Mouse (Mus musculus) liver, postnatal 0 days (tissue): Measurements from ENCODE around the gene Bri3bp. TPM values are rescaled to one million over a fixed set of nuclear protein-coding genes. Genes with fewer than 3 reads are reported as not detected.
"Not testable (repeated sequence)": the region's sequence is repeated elsewhere in the genome, so short reads cannot be mapped to it uniquely, and the experiment has no call there.

Source experiments
- ATAC-seq: fragments of 200-750 bp; cut with Nextera tagmentation; 2 replicates; pipeline ENCODE4 v1.8.0; 2017; ENCODE audit warnings: mild to moderate bottlenecking, moderate library complexity
- DNase-seq: peaks from one replicate; pipeline ENCODE4 v3.0.0-alpha.2; 2016
- H3K27ac ChIP-seq: fragments of 300-500 bp; sonication (generic); 2 replicates; pipeline ENCODE4 v1.5.1; 2014; ENCODE audit warnings: antibody characterized with exemption, moderate library complexity, mild to moderate bottlenecking, low read depth
- H3K27me3 ChIP-seq: fragments of 300-500 bp; sonication (generic); 2 replicates; pipeline ENCODE4 v1.6.1; 2014; ENCODE audit warnings: low read length, control low read depth, mixed read lengths; ENCODE audit not compliant: insufficient read depth
- H3K36me3 ChIP-seq: fragments of 300-500 bp; sonication (generic); replicated peaks from 2 replicates; pipeline ENCODE4 v1.6.1; 2014; ENCODE audit warnings: mild to moderate bottlenecking, control low read depth, low read length, moderate library complexity, mixed read lengths; ENCODE audit not compliant: insufficient read depth
- H3K4me1 ChIP-seq: fragments of 300-500 bp; sonication (generic); 2 replicates; pipeline ENCODE4 v1.6.1; 2014; ENCODE audit warnings: antibody characterized with exemption, mild to moderate bottlenecking, control low read depth; ENCODE audit not compliant: insufficient read depth
- H3K4me2 ChIP-seq: fragments of 300-500 bp; sonication (generic); 2 replicates; pipeline ENCODE4 v1.6.1; 2014; ENCODE audit warnings: low read depth, mild to moderate bottlenecking, low read length, moderate library complexity, mixed read lengths
- H3K4me3 ChIP-seq: fragments of 300-500 bp; sonication (generic); 2 replicates; pipeline ENCODE4 v1.5.1; 2014; ENCODE audit warnings: low read depth, low read length
- H3K9ac ChIP-seq: fragments of 300-500 bp; sonication (generic); replicated peaks from 2 replicates; pipeline ENCODE4 v1.6.1; 2014; ENCODE audit warnings: mild to moderate bottlenecking, moderate library complexity
- H3K9me3 ChIP-seq: fragments of 300-500 bp; sonication (generic); 2 replicates; pipeline ENCODE4 v1.6.1; 2016; ENCODE audit warnings: mild to moderate bottlenecking, control low read depth, low read length, mixed read lengths
- CTCF ChIP-seq: sonication (generic); IDR thresholded peaks from 2 replicates; pipeline ENCODE4 v1.5.1; 2016; ENCODE audit warnings: antibody characterized with exemption, low read depth
- EP300 ChIP-seq: IDR thresholded peaks from 2 replicates; pipeline ENCODE4 v1.6.1; 2016; ENCODE audit warnings: antibody characterized with exemption, low read depth, mild to moderate bottlenecking
- WGBS: fragments of 180-500 bp; shearing (Covaris S2); extraction: QIAGEN DNeasy Blood & Tissue Kit; methylation state at CpG from one replicate; pipeline ENCODE4 v1.1.7; 2014; ENCODE audit not compliant: insufficient replicate concordance; 5-methylcytosine and 5-hydroxymethylcytosine counted together
- polyA plus RNA-seq: library from polyadenylated mRNA; unstranded; fragments of >200 nt; fragmentation: Nextera tagmentation; extraction: Ambion mirVana; gene quantifications from 2 replicates; pipeline ENCODE4 v1.2.1, GENCODE M21; 2015

Bri3bp gene
- polyA plus RNA-seq, 1 experiment from 2014 or later = 20.9 TPM

DNA sequence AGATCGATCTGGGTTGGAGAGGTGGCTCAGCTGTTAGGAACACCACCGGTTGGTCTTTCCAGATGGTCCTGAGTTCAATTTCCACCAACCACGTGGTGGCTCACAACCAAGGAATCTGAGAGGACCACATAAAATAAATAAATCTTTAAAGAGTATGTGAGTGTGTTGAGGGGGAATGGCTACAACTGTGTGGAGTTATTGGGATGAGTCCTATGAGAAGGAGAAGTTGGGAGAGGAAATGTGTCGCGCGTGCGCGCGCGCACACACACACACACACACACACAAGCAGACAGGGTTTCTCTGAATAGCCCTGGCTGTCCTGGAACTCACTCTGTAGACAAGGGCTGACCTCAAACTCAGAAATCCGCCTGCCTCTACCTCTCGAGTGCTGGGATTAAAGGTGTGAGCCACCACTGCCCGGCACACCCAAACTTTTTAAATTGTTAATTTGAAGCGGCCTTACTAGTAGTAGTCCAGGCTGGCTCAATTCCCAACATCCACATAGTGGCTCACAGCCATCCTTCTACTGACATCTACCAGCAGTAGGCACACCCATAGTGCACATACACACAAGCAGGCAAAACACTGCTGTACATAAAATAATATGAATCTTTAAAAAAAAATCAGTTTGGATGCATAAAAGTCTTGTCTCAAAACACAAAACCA, 33.3 kb upstream of the Bri3bp start:
- H3K27me3 ChIP-seq = no peaks in the 10 kb centered on the region
- H3K4me2 ChIP-seq = 0 out of 2 replicates have a peak overlapping the region, but pooled peaks have one; percentile 44
- peak overlapping the region; percentile 31 for H3K27ac ChIP-seq
- no peak for DNase-seq
- no peaks in the 10 kb centered on the region for H3K9me3 ChIP-seq
- WGBS = 51% methylated on average over 14 of the region's 14 CpGs
- TF ChIP-seq EP300 (no peak), CTCF (no peak)
- H3K4me1 ChIP-seq = peaks cover 26% of the 10 kb centered on the region
- no peak overlapping the region for H3K9ac ChIP-seq
- H3K36me3 ChIP-seq = no peaks in the 10 kb centered on the region
- no peak overlapping the region for H3K4me3 ChIP-seq
- ATAC-seq = no peak

DNA sequence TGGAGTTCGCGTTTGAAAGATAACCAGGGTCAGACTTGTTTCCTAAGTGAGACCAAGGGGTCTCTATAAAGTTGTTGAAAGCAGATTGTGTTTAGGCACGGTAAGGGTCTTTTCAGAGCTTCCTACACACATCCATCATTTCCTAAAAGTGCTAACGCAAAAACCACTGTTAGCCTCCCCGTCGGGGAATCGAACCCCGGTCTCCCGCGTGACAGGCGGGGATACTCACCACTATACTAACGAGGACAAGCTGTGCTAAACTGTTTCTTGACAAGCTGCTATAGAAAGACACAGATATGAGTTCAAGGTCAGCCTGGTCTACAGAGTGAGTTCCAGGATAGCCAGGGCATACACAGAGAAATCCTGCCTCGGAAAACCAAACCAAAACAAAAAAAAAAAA, 32.5 kb upstream of the Bri3bp start:
- no peak for TF ChIP-seq CTCF
- no peak; the same call in 1 of the 2 replicates for TF ChIP-seq EP300
- H3K27me3 ChIP-seq = no peaks in the 10 kb centered on the region
- H3K9ac ChIP-seq = 0 out of 2 replicates have a peak overlapping the region, but pooled peaks have one; percentile 44
- no peaks in the 10 kb centered on the region for H3K9me3 ChIP-seq
- ATAC-seq (peak; percentile 57), DNase-seq (peak; percentile 89)
- H3K4me2 ChIP-seq = peak overlapping the region; percentile 64
- H3K4me1 ChIP-seq = peaks cover 25% of the 10 kb centered on the region
- peaks cover 6% of the 10 kb centered on the region for H3K36me3 ChIP-seq
- peak overlapping the region; percentile 31; the same call in 1 of the 2 replicates for H3K27ac ChIP-seq
- WGBS = under 1% methylated on average over 13 of the region's 13 CpGs
- H3K4me3 ChIP-seq = peak overlapping the region; percentile 36

DNA sequence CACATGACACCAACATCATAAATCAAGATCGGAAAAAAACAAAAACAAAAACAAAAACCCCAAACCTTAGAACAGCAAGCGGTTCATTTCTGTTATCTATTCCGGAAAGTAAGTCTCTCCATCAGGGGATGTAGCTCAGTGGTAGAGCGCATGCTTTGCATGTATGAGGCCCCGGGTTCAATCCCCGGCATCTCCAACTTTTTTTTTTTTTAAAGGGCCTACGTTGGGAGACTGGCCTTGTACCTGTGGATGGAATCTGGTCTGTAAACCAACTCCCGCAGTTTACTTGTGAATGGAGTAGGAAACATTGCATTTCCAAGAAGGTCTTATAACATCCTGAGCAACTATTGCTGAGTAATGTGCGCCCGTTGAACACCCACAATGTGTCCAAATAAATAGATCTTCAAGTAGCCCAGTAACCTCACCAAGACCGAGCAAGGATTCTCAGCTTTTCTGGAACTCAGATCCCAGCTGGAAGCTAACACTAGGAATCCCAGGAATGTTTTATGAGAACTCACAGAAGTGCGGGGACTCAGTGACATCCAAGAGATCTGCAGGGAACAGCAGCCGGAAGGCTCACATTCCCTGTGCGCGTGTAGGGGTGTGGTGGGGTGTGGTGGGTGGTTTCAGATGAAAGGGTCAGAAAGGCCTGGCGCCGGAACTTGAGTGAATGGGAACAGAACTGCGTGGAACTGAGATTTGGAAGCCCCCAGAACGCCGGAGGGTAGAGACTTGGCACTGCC, 31.8 kb upstream of the Bri3bp start:
- Histone ChIP-seq H3K4me3 (peak overlapping the region; percentile 36), H3K9me3 (no peaks in the 10 kb centered on the region), H3K4me1 (peaks cover 25% of the 10 kb centered on the region), H3K27ac (peak overlapping the region; percentile 3; the same call in 1 of the 2 replicates), H3K27me3 (no peaks in the 10 kb centered on the region), H3K36me3 (peaks cover 9% of the 10 kb centered on the region), H3K4me2 (peak overlapping the region; percentile 64), H3K9ac (0 out of 2 replicates have a peak overlapping the region, but pooled peaks have one; percentile 44)
- peak; percentile 35 for ATAC-seq
- 24% methylated on average over 20 of the region's 20 CpGs for WGBS
- TF ChIP-seq EP300 (no peak), CTCF (no peak)
- peak; percentile 61 for DNase-seq

DNA sequence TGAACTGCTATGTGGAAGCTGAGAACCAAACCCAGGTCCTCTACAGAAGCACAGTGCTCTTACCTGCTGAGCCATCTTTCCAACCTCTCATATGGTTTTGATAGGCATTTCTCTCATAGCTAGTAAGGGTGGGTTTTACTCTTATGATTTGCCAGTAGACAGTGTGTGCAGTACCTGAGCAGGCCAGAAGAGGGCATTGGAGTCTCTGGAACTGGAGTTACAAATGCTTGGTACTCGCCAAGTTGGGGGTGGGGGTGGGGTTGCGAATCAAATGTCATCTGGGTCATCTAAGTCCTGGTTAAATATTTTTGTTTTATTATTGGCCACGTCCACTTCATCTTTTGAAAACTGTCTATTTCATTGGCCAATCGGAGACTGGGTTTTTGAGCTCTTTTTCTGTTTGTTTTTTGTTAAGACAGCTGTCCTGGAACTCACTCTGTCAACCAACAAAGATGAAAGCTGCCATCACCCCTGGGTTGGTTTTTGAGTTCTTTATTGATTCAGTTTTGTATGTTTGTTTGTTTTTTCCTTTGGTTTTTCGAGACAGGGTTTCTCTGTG, 29.3 kb upstream of the Bri3bp start:
- H3K9ac ChIP-seq = no peak overlapping the region
- H3K27me3 ChIP-seq = no peaks in the 10 kb centered on the region
- H3K4me3 ChIP-seq = no peak overlapping the region
- peaks cover 17% of the 10 kb centered on the region for H3K4me1 ChIP-seq
- 58% methylated on average over 5 of the region's 5 CpGs for WGBS
- H3K27ac ChIP-seq = no peak overlapping the region
- H3K4me2 ChIP-seq = no peak overlapping the region
- ATAC-seq (no peak), DNase-seq (peak; percentile 85)
- no peaks in the 10 kb centered on the region for H3K9me3 ChIP-seq
- H3K36me3 ChIP-seq = peaks cover 32% of the 10 kb centered on the region
- TF ChIP-seq EP300 = no peak
- TF ChIP-seq CTCF = peak; percentile 87

DNA sequence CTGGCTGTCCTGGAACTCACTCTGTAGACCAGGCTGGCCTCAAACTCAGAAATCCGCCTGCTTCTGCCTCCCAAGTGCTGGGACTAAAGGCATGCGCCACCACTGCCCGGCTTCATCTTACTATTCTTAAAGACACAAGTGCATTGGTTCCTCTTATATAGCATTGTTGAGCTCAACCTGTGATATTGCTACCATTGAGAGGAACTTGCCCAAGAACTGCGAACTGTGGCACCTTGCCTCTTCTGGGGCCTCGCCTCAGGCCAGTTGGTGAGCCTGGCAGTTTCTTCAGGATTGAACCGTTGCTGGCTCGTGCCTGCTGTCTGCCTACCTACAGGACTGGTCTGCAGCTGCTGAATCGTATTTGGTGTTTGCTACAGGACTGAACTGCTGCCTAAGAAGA, 28.8 kb upstream of the Bri3bp start:
- H3K4me2 ChIP-seq, ATAC-seq: not testable (repeated sequence)
- WGBS = 72% methylated on average over 8 of the region's 8 CpGs

DNA sequence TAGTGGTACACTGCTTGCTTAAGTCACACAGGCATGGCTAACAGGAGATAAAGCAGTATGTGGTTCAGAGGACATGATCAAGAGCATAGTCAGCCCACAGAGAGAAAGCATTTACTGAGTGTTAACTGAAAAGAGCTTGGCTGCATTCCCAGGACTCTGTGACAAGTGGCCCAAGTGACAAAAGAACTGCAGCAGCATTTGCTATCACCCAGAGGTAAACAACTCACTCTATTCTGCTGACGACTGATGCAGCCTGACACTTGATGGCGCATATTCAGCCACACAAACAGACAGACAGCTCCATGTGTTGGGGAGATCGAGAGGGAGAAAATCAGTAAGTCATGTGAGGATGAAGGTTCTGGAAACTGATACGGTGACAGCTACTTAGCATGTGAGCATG, 27.6 kb upstream of the Bri3bp start:
- Histone ChIP-seq H3K4me3 (no peak overlapping the region), H3K9ac (no peak overlapping the region), H3K4me1 (peaks cover 6% of the 10 kb centered on the region; the same call in 1 of the 2 replicates), H3K36me3 (peaks cover 49% of the 10 kb centered on the region), H3K4me2 (no peak overlapping the region), H3K27ac (no peak overlapping the region), H3K9me3 (no peaks in the 10 kb centered on the region), H3K27me3 (no peaks in the 10 kb centered on the region)
- WGBS = 82% methylated on average over 4 of the region's 4 CpGs
- ATAC-seq = no peak
- TF ChIP-seq CTCF = no peak
- no peak for TF ChIP-seq EP300
- no peak for DNase-seq

More for the DNA sequence above, 28.8 kb upstream of the Bri3bp start:
- Histone ChIP-seq H3K36me3 (peaks cover 37% of the 10 kb centered on the region), H3K4me1 (peaks cover 12% of the 10 kb centered on the region)
- not testable (repeated sequence) for H3K4me3 ChIP-seq, DNase-seq, H3K27me3 ChIP-seq, H3K9me3 ChIP-seq, H3K27ac ChIP-seq, H3K9ac ChIP-seq
